Comparison of ENCODE assay signal across 8 mouse cellular contexts in the genomic region with DNA sequence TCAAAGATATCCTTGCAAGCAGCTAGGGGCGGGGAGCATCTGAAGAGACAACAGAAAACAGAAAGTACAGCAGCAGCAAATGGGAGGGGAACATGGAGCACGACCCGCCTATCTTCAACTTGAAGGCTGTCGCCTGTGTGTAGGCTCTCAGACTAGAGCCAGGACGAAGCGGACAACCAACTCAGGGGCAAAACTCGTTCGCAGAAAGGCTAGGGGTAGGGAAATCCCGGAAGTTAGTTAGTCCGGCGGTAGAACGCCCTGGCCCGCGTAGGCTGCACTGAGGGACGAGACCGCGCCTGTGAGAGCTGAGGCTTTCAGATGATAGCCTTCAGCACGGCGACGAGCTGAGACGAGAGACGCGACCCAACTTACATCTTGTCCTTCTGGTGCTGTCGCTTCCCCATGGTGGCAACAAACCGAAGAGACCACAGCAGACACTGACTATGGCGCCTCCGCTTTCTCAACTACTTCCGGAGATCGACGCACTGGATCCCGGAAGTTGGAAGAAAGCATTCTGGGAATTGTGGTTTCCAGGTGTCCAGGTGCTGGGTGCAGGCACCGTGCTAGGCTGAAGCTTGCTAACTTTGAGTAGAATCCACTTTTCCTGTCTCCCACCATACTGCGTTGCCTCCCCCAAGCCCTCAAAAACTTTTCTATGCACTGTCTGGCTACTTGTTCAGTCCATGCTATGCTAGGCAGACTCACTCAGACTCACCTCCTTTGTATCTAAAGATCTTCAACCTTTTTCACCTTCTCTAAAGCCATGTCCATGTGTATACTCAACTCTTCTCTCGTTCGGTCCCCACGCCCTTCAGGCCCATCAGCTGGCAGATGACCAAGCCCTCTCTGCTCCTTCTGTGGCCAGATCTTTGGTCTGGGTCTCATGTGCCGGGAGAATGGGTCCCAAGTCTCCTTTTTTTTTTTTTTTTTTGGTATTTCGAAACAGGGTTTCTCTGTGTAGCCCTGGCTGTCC. TPM values are rescaled to one million over a fixed set of nuclear protein-coding genes. Genes with fewer than 3 reads are reported as not detected.
DNase-seq lines count a peak whose midpoint lies in the region; ATAC-seq and TF ChIP-seq lines count a peak whose summit lies in the region.

Gene Ppil2, minus strand, starts transcription at position 487 of the 973 bp plus-strand sequence.

- peak; percentile 88 for ATAC-seq in forebrain, embryonic 13.5 days
- peak; percentile 92 for ATAC-seq in liver, postnatal 0 days
- peak; percentile 83 for ATAC-seq in neural tube, embryonic 13.5 days (ENCODE audit: low read depth)

- peaks cover 50% of the 10 kb centered on the region for H3K36me3 ChIP-seq in forebrain, embryonic 13.5 days (ENCODE audit: poor library complexity, severe bottlenecking)
- H3K36me3 ChIP-seq in liver, postnatal 0 days (replicated peaks; ENCODE audit: insufficient read depth, low read length) = peaks cover 16% of the 10 kb centered on the region
- H3K36me3 ChIP-seq in neural tube, embryonic 13.5 days = peaks cover 35% of the 10 kb centered on the region

- 9% methylated on average over 38 of the region's 38 CpGs for WGBS in forebrain, embryonic 13.5 days
- WGBS in liver, postnatal 0 days (ENCODE audit: insufficient replicate concordance) = 6% methylated on average over 38 of the region's 38 CpGs
- 8% methylated on average over 37 of the region's 38 CpGs for WGBS in neural tube, embryonic 13.5 days

- H3K27me3 ChIP-seq in forebrain, embryonic 13.5 days = no peaks in the 10 kb centered on the region
- H3K27me3 ChIP-seq in liver, postnatal 0 days (ENCODE audit: insufficient read depth, low read length) = no peaks in the 10 kb centered on the region
- H3K27me3 ChIP-seq in neural tube, embryonic 13.5 days = no peaks in the 10 kb centered on the region

- intact Hi-C loops in heart, postnatal 10 days (cut with DNase I) = no loop called here

- H3K9ac ChIP-seq in forebrain, embryonic 13.5 days = peak within 1 kb of the TSS; percentile 80
- H3K9ac ChIP-seq in liver, postnatal 0 days (replicated peaks) = peak within 1 kb of the TSS; percentile 96
- peak within 1 kb of the TSS; percentile 79 for H3K9ac ChIP-seq in neural tube, embryonic 13.5 days

- DNase-seq in ES-CJ7 (ENCODE audit: low read depth, low spot score) = peak; percentile 83
- DNase-seq in c-Kit-positive CD71-positive TER-119-positive erythroid progenitor cells, embryonic 14.5 days (ENCODE audit: low spot score) = peak; percentile 75
- DNase-seq in heart, postnatal 10 days = peak; percentile 80 to 84
- peak; percentile 73 to 79 for DNase-seq in kidney, postnatal 4 days
- peak; percentile 77 for DNase-seq in liver, postnatal 0 days
- peak; percentile 66 for DNase-seq in telencephalon, adult 2 months (ENCODE audit: low read depth, low spot score)

- H3K9me3 ChIP-seq in forebrain, embryonic 13.5 days (replicated peaks) = no peaks in the 10 kb centered on the region
- no peaks in the 10 kb centered on the region for H3K9me3 ChIP-seq in liver, postnatal 0 days (ENCODE audit: low read length)
- H3K9me3 ChIP-seq in neural tube, embryonic 13.5 days = no peaks in the 10 kb centered on the region

- no peak for TF ChIP-seq EP300 in liver, postnatal 0 days (IDR thresholded peaks at IDR 0.05; ENCODE audit: low read depth)

- peak within 1 kb of the TSS; percentile 66 for H3K4me2 ChIP-seq in forebrain, embryonic 13.5 days
- H3K4me2 ChIP-seq in liver, postnatal 0 days (ENCODE audit: low read depth, low read length) = peak within 1 kb of the TSS; percentile 78
- H3K4me2 ChIP-seq in neural tube, embryonic 13.5 days = peak within 1 kb of the TSS; percentile 70

- peak within 1 kb of the TSS; percentile 85 for H3K4me3 ChIP-seq in forebrain, embryonic 13.5 days
- H3K4me3 ChIP-seq in liver, postnatal 0 days (ENCODE audit: low read depth, low read length) = peak within 1 kb of the TSS; percentile 99
- H3K4me3 ChIP-seq in neural tube, embryonic 13.5 days = peak within 1 kb of the TSS; percentile 86

- H3K27ac ChIP-seq in forebrain, embryonic 13.5 days = peak within 1 kb of the TSS; percentile 36; the same call in 1 of the 2 replicates
- peak within 1 kb of the TSS; percentile 92 for H3K27ac ChIP-seq in liver, postnatal 0 days (ENCODE audit: low read depth)
- H3K27ac ChIP-seq in neural tube, embryonic 13.5 days (replicated peaks) = peak within 1 kb of the TSS; percentile 66

- TF ChIP-seq CTCF in liver, postnatal 0 days (IDR thresholded peaks at IDR 0.05; ENCODE audit: low read depth) = no peak

- H3K4me1 ChIP-seq in forebrain, embryonic 13.5 days = peaks cover 13% of the 10 kb centered on the region
- H3K4me1 ChIP-seq in liver, postnatal 0 days (ENCODE audit: insufficient read depth) = peaks cover 7% of the 10 kb centered on the region
- peaks cover 13% of the 10 kb centered on the region for H3K4me1 ChIP-seq in neural tube, embryonic 13.5 days (replicated peaks)

RNA-seq across cellular contexts. Expression of gene Ppil2, which starts in this region (rescaled TPM):
- 153 and 165 TPM in 2 replicates for polyA plus RNA-seq in forebrain, embryonic 13.5 days (2015; fragmentation: Nextera tagmentation; extraction: Ambion mirVana)
- total RNA-seq in heart, postnatal 10 days (2021) = 10 to 100 TPM; 48.9 TPM
- 32.6 and 34.1 TPM in 2 replicates for polyA plus RNA-seq in liver, postnatal 0 days (2015; fragmentation: Nextera tagmentation; extraction: Ambion mirVana)
- 154 and 157 TPM in 2 replicates for polyA plus RNA-seq in neural tube, embryonic 13.5 days (2015; fragmentation: Nextera tagmentation; extraction: Ambion mirVana)

Comparison
In these comparisons a context has a peak if more than half of its experiments do, and no peak if none do; other contexts are left out.
1. Peak in every context shown above with its lines: DNase-seq, ATAC-seq, H3K4me3 ChIP-seq and H3K27ac ChIP-seq.
2. H3K27ac ChIP-seq: peak in every context shown above with its lines; median percentile 92 in liver, postnatal 0 days; 66 in neural tube, embryonic 13.5 days; 36 in forebrain, embryonic 13.5 days.